Mouse (Mus musculus): ENCODE data around the gene Gys1. TPM values are rescaled to one million over a fixed set of nuclear protein-coding genes. Genes with fewer than 3 reads are reported as not detected.
"Not testable (repeated sequence)": the region's sequence is repeated elsewhere in the genome, so short reads cannot be mapped to it uniquely, and the experiment has no call there.

Gene Gys1
- polyA plus RNA-seq, 1 experiment from 2014 or later: 34.8 TPM

GRCm38 (mm10) chr7:45460860-45461314, 26.2 kb downstream of the Gys1 start:
- H3K9me3 ChIP-seq (replicated peaks): no peaks in the 10 kb centered on the region
- H3K4me1 ChIP-seq: peaks cover 51% of the 10 kb centered on the region
- H3K27ac ChIP-seq: peak overlapping the region; percentile 95
- no peaks in the 10 kb centered on the region for H3K27me3 ChIP-seq
- 25% methylated on average over 13 of the region's 13 CpGs for WGBS
- H3K4me3 ChIP-seq: peak overlapping the region; percentile 9
- peaks cover 66% of the 10 kb centered on the region for H3K36me3 ChIP-seq
- H3K4me2 ChIP-seq (replicated peaks): peak overlapping the region; percentile 51
- no peak for ATAC-seq (ENCODE audit: low FRiP score)
- H3K9ac ChIP-seq: 0 out of 2 replicates have a peak overlapping the region, but pooled peaks have one; percentile 91

- no peaks in the 10 kb centered on the region for H3K9me3 ChIP-seq (replicated peaks)
- peak overlapping the region; percentile 51 for H3K4me2 ChIP-seq (replicated peaks)
- no peaks in the 10 kb centered on the region for H3K27me3 ChIP-seq
- WGBS: 62% methylated on average over 5 of the region's 5 CpGs
- peak overlapping the region; percentile 95 for H3K27ac ChIP-seq
- peaks cover 61% of the 10 kb centered on the region for H3K36me3 ChIP-seq
- no peak overlapping the region for H3K4me3 ChIP-seq
- 0 out of 2 replicates have a peak overlapping the region, but pooled peaks have one; percentile 91 for H3K9ac ChIP-seq
- ATAC-seq (ENCODE audit: low FRiP score): no peak
- peaks cover 54% of the 10 kb centered on the region for H3K4me1 ChIP-seq
Observed at GRCm38 (mm10) chr7:45461326-45461725, 26.7 kb downstream of the Gys1 start.

GRCm38 (mm10) chr7:45461781-45462180, 27.1 kb downstream of the Gys1 start:
- Histone ChIP-seq H3K4me1 (peaks cover 51% of the 10 kb centered on the region), H3K27me3 (no peaks in the 10 kb centered on the region), H3K9me3 (replicated peaks) (no peaks in the 10 kb centered on the region), H3K36me3 (peaks cover 60% of the 10 kb centered on the region), H3K9ac (no peak overlapping the region), H3K4me2 (replicated peaks) (no peak overlapping the region), H3K27ac (peak overlapping the region; percentile 95), H3K4me3 (no peak overlapping the region)
- WGBS: 85% methylated on average over 4 of the region's 4 CpGs
- no peak for ATAC-seq (ENCODE audit: low FRiP score)

GRCm38 (mm10) chr7:45462325-45462724, 27.7 kb downstream of the Gys1 start:
- Histone ChIP-seq H3K4me3 (no peak overlapping the region), H3K4me1 (peaks cover 47% of the 10 kb centered on the region), H3K27ac (no peak overlapping the region), H3K36me3 (peaks cover 55% of the 10 kb centered on the region), H3K9me3 (replicated peaks) (no peaks in the 10 kb centered on the region), H3K27me3 (no peaks in the 10 kb centered on the region), H3K9ac (no peak overlapping the region), H3K4me2 (replicated peaks) (no peak overlapping the region)
- ATAC-seq (ENCODE audit: low FRiP score): no peak
- 93% methylated on average over 4 of the region's 4 CpGs for WGBS

- not testable (repeated sequence) for H3K4me2 ChIP-seq (replicated peaks); H3K4me3 ChIP-seq; H3K9me3 ChIP-seq (replicated peaks); ATAC-seq (ENCODE audit: low FRiP score); H3K9ac ChIP-seq; H3K27me3 ChIP-seq; H3K27ac ChIP-seq
- WGBS: 83% methylated on average over 4 of the region's 4 CpGs
- H3K4me1 ChIP-seq: peaks cover 43% of the 10 kb centered on the region
- H3K36me3 ChIP-seq: peaks cover 49% of the 10 kb centered on the region
Observed at GRCm38 (mm10) chr7:45462868-45463267, 28.2 kb downstream of the Gys1 start.

- H3K9ac ChIP-seq: no peak overlapping the region
- WGBS: 93% methylated on average over 7 of the region's 7 CpGs
Observed at GRCm38 (mm10) chr7:45463987-45464778, 29.5 kb downstream of the Gys1 start.

GRCm38 (mm10) chr7:45465112-45465511, 30.5 kb downstream of the Gys1 start:
- no peaks in the 10 kb centered on the region for H3K27me3 ChIP-seq
- 0 out of 2 replicates have a peak overlapping the region, but pooled peaks have one; percentile 73 for H3K4me3 ChIP-seq
- WGBS: 95% methylated on average over 12 of the region's 12 CpGs
- no peak overlapping the region for H3K4me2 ChIP-seq (replicated peaks)
- H3K4me1 ChIP-seq: peaks cover 37% of the 10 kb centered on the region
- H3K9ac ChIP-seq: peak overlapping the region; percentile 8; the same call in 1 of the 2 replicates
- no peaks in the 10 kb centered on the region for H3K9me3 ChIP-seq (replicated peaks)
- H3K36me3 ChIP-seq: peaks cover 41% of the 10 kb centered on the region
- H3K27ac ChIP-seq: no peak overlapping the region
- ATAC-seq (ENCODE audit: low FRiP score): no peak

More at GRCm38 (mm10) chr7:45463987-45464778, 29.5 kb downstream of the Gys1 start:
- Histone ChIP-seq H3K9me3 (replicated peaks) (no peaks in the 10 kb centered on the region), H3K4me2 (replicated peaks) (no peak overlapping the region), H3K4me1 (peaks cover 38% of the 10 kb centered on the region), H3K4me3 (no peak overlapping the region), H3K27ac (no peak overlapping the region), H3K36me3 (peaks cover 41% of the 10 kb centered on the region), H3K27me3 (no peaks in the 10 kb centered on the region)
- no peak for ATAC-seq (ENCODE audit: low FRiP score)

GRCm38 (mm10) chr7:45465549-45465948, 30.9 kb downstream of the Gys1 start:
- H3K27me3 ChIP-seq: no peaks in the 10 kb centered on the region
- H3K4me3 ChIP-seq: peak overlapping the region; percentile 73
- H3K36me3 ChIP-seq: peaks cover 41% of the 10 kb centered on the region
- WGBS: 77% methylated on average over 9 of the region's 9 CpGs
- H3K9ac ChIP-seq: peak overlapping the region; percentile 88
- peaks cover 33% of the 10 kb centered on the region for H3K4me1 ChIP-seq
- 0 out of 2 replicates have a peak, but pooled peaks have one; percentile 17 for ATAC-seq (ENCODE audit: low FRiP score)
- peak overlapping the region; percentile 94 for H3K4me2 ChIP-seq (replicated peaks)
- no peaks in the 10 kb centered on the region for H3K9me3 ChIP-seq (replicated peaks)
- no peak overlapping the region; the same call in 1 of the 2 replicates for H3K27ac ChIP-seq

GRCm38 (mm10) chr7:45466283-45467089, 31.8 kb downstream of the Gys1 start, which contains the start of gene Bax:
Bax (minus strand) TSS chr7:45466898.
- Histone ChIP-seq H3K9ac (peak within 1 kb of the TSS; percentile 88), H3K4me2 (replicated peaks) (peak within 1 kb of the TSS; percentile 94), H3K4me3 (peak within 1 kb of the TSS; percentile 73), H3K36me3 (peaks cover 40% of the 10 kb centered on the region), H3K27ac (peak within 1 kb of the TSS; percentile 75), H3K4me1 (peaks cover 24% of the 10 kb centered on the region), H3K9me3 (replicated peaks) (no peaks in the 10 kb centered on the region), H3K27me3 (no peaks in the 10 kb centered on the region)
- under 1% methylated on average over 58 of the region's 58 CpGs for WGBS
- peak; percentile 71 for ATAC-seq (ENCODE audit: low FRiP score)

GRCm38 (mm10) chr7:45467090-45467670, 32.5 kb downstream of the Gys1 start:
- peak; percentile 35 for ATAC-seq (ENCODE audit: low FRiP score)

GRCm38 (mm10) chr7:45470869-45471268, 36.2 kb downstream of the Gys1 start:
- Histone ChIP-seq H3K27me3 (no peaks in the 10 kb centered on the region), H3K9ac (no peak overlapping the region), H3K4me3 (no peak overlapping the region), H3K36me3 (no peaks in the 10 kb centered on the region), H3K9me3 (replicated peaks) (no peaks in the 10 kb centered on the region), H3K27ac (no peak overlapping the region), H3K4me2 (replicated peaks) (no peak overlapping the region), H3K4me1 (peaks cover 9% of the 10 kb centered on the region)
- 5% methylated on average over 3 of the region's 3 CpGs for WGBS
- ATAC-seq (ENCODE audit: low FRiP score): no peak

More at GRCm38 (mm10) chr7:45467090-45467670, 32.5 kb downstream of the Gys1 start:
- H3K4me3 ChIP-seq: peak overlapping the region; percentile 73
- WGBS: 32% methylated on average over 7 of the region's 7 CpGs
- peak overlapping the region; percentile 94 for H3K4me2 ChIP-seq (replicated peaks)
- H3K9me3 ChIP-seq (replicated peaks): no peaks in the 10 kb centered on the region
- peak overlapping the region; percentile 88 for H3K9ac ChIP-seq
- H3K27me3 ChIP-seq: no peaks in the 10 kb centered on the region
- peaks cover 17% of the 10 kb centered on the region for H3K4me1 ChIP-seq
- no peak overlapping the region for H3K27ac ChIP-seq
- peaks cover 33% of the 10 kb centered on the region for H3K36me3 ChIP-seq

Data from hindbrain, embryonic 12.5 days (tissue).